Mouse (Mus musculus) small intestine, adult 2 months (tissue): ENCODE data around the gene Ppp1r17. TPM values are rescaled to one million over a fixed set of nuclear protein-coding genes. Genes with fewer than 3 reads are reported as not detected.

Experiments used
- H3K27ac ChIP-seq: fragments of 200-500 bp; 2 replicates; pipeline ENCODE4 v1.5.1; 2012; ENCODE audit warnings: low read depth, low read length, control low read depth, inconsistent platforms; ENCODE audit not compliant: insufficient read depth
- H3K27me3 ChIP-seq: fragments of 200-500 bp; 2 replicates; pipeline ENCODE4 v1.6.1; 2012; ENCODE audit warnings: mild to moderate bottlenecking, moderate library complexity, low read length, inconsistent platforms; ENCODE audit not compliant: control insufficient read depth, insufficient read depth
- H3K36me3 ChIP-seq: fragments of 200-500 bp; 2 replicates; pipeline ENCODE4 v1.6.1; 2012; ENCODE audit warnings: mild to moderate bottlenecking, low read length, control low read depth, inconsistent platforms; ENCODE audit not compliant: control insufficient read depth, insufficient read depth
- H3K4me1 ChIP-seq: fragments of 200-500 bp; 2 replicates; pipeline ENCODE4 v1.6.1; 2012; ENCODE audit warnings: low read length, inconsistent platforms, mixed read lengths; ENCODE audit not compliant: control insufficient read depth, insufficient read depth, insufficient read length
- H3K4me3 ChIP-seq: fragments of 200-500 bp; 2 replicates; pipeline ENCODE4 v1.5.1; 2012; ENCODE audit warnings: low read depth, mild to moderate bottlenecking, control low read depth, inconsistent platforms, low read length, moderate library complexity
- CTCF ChIP-seq: fragments of 200-500 bp; IDR thresholded peaks from 2 replicates; pipeline ENCODE4 v1.5.1; 2012; ENCODE audit warnings: low read depth, mild to moderate bottlenecking, control low read depth, inconsistent platforms, low read length, moderate library complexity, mixed read lengths; ENCODE audit not compliant: insufficient replicate concordance, insufficient read length; ENCODE audit errors: extremely low read depth
- POLR2A ChIP-seq: fragments of 200-500 bp; IDR thresholded peaks from 2 replicates; pipeline ENCODE4 v1.6.1; 2012; ENCODE audit warnings: low read depth, mild to moderate bottlenecking, control low read depth, inconsistent platforms, low read length, moderate library complexity
- WGBS: fragments of 180-500 bp; shearing (Covaris S2); methylation state at CpG from one replicate; pipeline ENCODE4 v1.1.7; 2018; 5-methylcytosine and 5-hydroxymethylcytosine counted together
- polyA plus RNA-seq: library from polyadenylated mRNA; depleted of rRNA; stranded (reverse); fragments of >200 nt; gene quantifications from 2 replicates; pipeline ENCODE4 v1.2.3, GENCODE M21; 2012; rRNA removed

Ppp1r17 gene
- polyA plus RNA-seq = not detected in 2 replicates

- no peaks in the 10 kb centered on the region for H3K36me3 ChIP-seq
- no peaks in the 10 kb centered on the region for H3K4me1 ChIP-seq
- no peak within 1 kb of the TSS for H3K27ac ChIP-seq
- no peak within 1 kb of the TSS for H3K4me3 ChIP-seq
- WGBS = 74% methylated on average over 16 of the region's 16 CpGs
- no peak for TF ChIP-seq POLR2A
- no peak for TF ChIP-seq CTCF
- no peaks in the 10 kb centered on the region for H3K27me3 ChIP-seq
Measured at GRCm38 (mm10) chr6:56017291-56017994, at the start of gene Ppp1r17. TSS of gene Ppp1r17 (plus strand) at chr6:56017497.

GRCm38 (mm10) chr6:55972998-55973397, 44.3 kb upstream of the Ppp1r17 start:
- H3K27me3 ChIP-seq = no peaks in the 10 kb centered on the region
- no peaks in the 10 kb centered on the region for H3K36me3 ChIP-seq
- H3K27ac ChIP-seq = no peak overlapping the region
- H3K4me3 ChIP-seq = no peak overlapping the region
- TF ChIP-seq POLR2A (no peak), CTCF (no peak)
- H3K4me1 ChIP-seq = no peaks in the 10 kb centered on the region

- WGBS = 81% methylated on average over 2 of the region's 2 CpGs
- no peak overlapping the region for H3K27ac ChIP-seq
Measured at GRCm38 (mm10) chr6:55979766-55980165, 37.5 kb upstream of the Ppp1r17 start.

GRCm38 (mm10) chr6:56008711-56009110, 8.6 kb upstream of the Ppp1r17 start:
- TF ChIP-seq CTCF (no peak), POLR2A (no peak)
- H3K27me3 ChIP-seq = no peaks in the 10 kb centered on the region
- H3K36me3 ChIP-seq = no peaks in the 10 kb centered on the region
- H3K4me1 ChIP-seq = no peaks in the 10 kb centered on the region
- no peak overlapping the region for H3K27ac ChIP-seq
- 84% methylated on average over 4 of the region's 4 CpGs for WGBS
- no peak overlapping the region for H3K4me3 ChIP-seq

More at GRCm38 (mm10) chr6:55979766-55980165, 37.5 kb upstream of the Ppp1r17 start:
- no peaks in the 10 kb centered on the region for H3K27me3 ChIP-seq
- H3K36me3 ChIP-seq = no peaks in the 10 kb centered on the region
- H3K4me1 ChIP-seq = no peaks in the 10 kb centered on the region
- no peak overlapping the region for H3K4me3 ChIP-seq
- TF ChIP-seq CTCF = no peak
- no peak for TF ChIP-seq POLR2A

GRCm38 (mm10) chr6:56012384-56012783, 4.9 kb upstream of the Ppp1r17 start:
- WGBS = 80% methylated on average over 5 of the region's 5 CpGs
- TF ChIP-seq POLR2A = no peak
- TF ChIP-seq CTCF = no peak

GRCm38 (mm10) chr6:56019632-56020031, 2.3 kb downstream of the Ppp1r17 start:
- WGBS = 48% methylated on average over 2 of the region's 2 CpGs

More at GRCm38 (mm10) chr6:56012384-56012783, 4.9 kb upstream of the Ppp1r17 start:
- H3K4me3 ChIP-seq = no peak overlapping the region
- no peaks in the 10 kb centered on the region for H3K36me3 ChIP-seq
- H3K4me1 ChIP-seq = no peaks in the 10 kb centered on the region
- H3K27me3 ChIP-seq = no peaks in the 10 kb centered on the region
- H3K27ac ChIP-seq = no peak overlapping the region

GRCm38 (mm10) chr6:56025533-56025932, 8.2 kb downstream of the Ppp1r17 start:
- Histone ChIP-seq H3K4me1 (no peaks in the 10 kb centered on the region), H3K36me3 (no peaks in the 10 kb centered on the region), H3K4me3 (no peak overlapping the region), H3K27me3 (no peaks in the 10 kb centered on the region), H3K27ac (no peak overlapping the region)
- TF ChIP-seq POLR2A (no peak), CTCF (peak; percentile 14; the same call in 1 of the 2 replicates)
- WGBS = 61% methylated on average over 2 of the region's 2 CpGs

More at GRCm38 (mm10) chr6:56019632-56020031, 2.3 kb downstream of the Ppp1r17 start:
- H3K36me3 ChIP-seq = no peaks in the 10 kb centered on the region
- TF ChIP-seq CTCF (no peak), POLR2A (no peak)
- no peak overlapping the region for H3K4me3 ChIP-seq
- no peak overlapping the region for H3K27ac ChIP-seq
- no peaks in the 10 kb centered on the region for H3K4me1 ChIP-seq
- H3K27me3 ChIP-seq = no peaks in the 10 kb centered on the region
